Mouse (Mus musculus) cerebellum, adult 11 months (tissue): ENCODE measurements around the gene Sema4b.

ENCODE experiments used
- DNase-seq: peaks from one replicate; pipeline ENCODE4 v3.0.0; 2022

Gene Sema4b

DNA sequence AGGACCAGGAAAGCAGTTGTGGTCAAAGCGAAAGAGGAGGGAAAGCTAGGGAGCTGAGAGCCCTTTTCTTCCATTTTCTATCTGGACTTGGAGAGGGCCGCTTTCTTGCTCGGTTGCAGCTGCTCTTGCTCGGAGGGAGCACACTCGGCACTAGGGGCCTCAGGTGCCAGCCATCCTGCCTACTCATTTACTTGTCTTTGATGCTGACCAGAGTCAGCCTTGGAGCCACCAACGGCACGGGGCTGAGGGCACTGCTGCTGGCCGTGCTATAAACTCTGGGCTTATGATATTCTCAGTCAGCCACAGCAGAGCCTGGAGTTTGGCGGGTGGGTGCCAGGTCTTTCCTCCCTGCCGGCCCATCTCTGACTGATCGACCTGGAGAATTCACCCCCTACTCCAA lies 12.2 kb downstream of the Sema4b start:
- DNase-seq: no peak

DNA sequence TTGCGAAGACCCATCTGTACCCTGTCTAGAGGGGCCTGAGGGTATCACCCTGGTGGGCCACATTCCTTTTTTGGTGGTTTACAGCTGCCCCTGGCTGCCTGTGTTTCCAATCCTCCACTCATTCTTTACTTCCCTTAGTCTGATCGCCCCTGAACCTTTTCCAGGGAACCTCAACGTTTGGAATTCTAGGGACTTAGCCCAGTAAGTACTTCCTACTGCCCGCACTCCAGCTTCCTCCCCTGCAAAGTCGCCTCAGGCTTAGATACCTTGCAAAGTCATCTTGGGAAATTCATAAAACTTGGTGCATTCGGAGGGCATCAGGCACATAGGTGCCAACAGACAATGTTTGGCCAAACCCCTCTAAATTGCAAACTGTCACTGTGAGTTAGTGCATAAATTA lies 12.6 kb downstream of the Sema4b start:
- no peak for DNase-seq

DNA sequence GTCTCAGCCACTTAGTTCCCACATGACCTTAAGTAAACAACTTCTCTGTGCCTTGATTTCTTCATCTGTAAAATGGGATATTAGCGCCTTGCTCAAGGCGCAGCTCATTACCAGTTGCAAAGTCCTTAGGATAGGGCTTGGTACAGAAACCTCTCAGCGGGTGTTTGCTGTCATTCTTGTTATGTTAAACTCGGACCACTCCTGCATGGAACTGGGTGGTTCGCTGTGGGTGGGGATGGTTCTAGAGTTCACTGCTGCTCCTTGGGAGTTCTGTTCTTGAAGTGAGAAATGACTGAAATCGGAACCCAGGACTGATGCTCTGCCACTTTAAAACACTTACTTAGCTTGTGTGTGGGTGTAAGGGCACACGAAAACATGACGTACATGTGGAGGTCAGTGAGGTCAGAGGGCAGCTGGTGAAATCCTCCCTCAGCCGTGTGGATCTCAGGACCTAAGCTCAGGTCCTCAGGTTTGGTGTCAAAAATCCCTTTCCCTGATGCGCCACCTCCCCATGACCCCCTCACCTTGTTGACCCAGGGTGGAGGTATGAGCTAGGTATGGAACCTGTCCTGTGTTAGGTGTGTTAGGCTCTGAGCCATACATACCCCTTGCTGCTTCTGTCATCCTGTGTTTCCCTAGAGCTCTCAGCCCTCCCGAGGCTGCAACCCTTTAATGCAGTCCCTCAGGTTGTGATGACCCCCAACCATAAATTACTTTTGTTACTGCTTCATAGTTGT lies 13.4 kb downstream of the Sema4b start:
- no peak for DNase-seq

DNA sequence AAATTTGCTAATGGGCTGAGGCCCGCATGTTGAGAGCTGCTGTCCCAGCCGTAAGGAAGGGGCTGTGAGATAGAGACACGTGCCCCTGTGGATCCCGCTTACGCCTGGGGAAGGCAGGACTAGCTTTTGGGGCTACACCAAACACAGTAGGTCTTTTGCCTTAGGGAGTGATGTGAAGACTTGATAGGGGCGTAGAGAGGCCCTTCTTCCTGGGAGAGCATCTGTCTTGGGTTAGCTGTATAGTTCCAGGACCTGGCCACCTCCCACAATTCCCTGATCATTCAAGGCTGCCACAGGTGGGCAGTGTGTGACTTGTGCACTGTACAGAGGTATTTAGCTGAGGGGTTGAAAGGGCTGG lies 13.9 kb downstream of the Sema4b start:
- no peak for DNase-seq

DNA sequence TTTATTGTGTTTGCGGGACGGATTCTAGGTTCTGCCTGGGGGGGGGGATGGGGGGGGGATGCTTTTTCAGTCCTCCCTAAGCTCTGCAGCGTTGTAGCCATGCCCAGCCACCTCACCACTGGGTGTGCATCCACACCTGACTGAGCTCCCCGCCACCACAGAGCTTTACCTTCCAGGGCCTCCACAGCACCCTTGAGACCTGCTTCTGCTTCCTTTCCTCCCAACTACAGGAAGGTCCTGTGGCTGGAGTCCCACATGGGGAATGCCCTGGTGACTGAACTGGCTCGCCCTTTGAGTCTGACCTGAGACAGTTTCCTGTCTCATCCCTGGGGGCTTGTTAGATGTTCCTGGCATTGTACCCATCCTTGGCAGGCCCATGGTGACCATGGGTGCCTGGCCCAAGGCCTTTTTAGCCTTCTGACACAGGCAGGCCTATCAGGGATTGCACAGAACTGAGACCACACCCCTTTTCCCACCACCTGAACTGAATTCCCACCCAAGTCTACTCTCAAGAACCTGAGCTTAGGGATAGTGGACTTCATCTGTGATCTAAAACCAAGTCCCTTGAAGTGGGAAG lies 14.4 kb downstream of the Sema4b start:
- DNase-seq: no peak

DNA sequence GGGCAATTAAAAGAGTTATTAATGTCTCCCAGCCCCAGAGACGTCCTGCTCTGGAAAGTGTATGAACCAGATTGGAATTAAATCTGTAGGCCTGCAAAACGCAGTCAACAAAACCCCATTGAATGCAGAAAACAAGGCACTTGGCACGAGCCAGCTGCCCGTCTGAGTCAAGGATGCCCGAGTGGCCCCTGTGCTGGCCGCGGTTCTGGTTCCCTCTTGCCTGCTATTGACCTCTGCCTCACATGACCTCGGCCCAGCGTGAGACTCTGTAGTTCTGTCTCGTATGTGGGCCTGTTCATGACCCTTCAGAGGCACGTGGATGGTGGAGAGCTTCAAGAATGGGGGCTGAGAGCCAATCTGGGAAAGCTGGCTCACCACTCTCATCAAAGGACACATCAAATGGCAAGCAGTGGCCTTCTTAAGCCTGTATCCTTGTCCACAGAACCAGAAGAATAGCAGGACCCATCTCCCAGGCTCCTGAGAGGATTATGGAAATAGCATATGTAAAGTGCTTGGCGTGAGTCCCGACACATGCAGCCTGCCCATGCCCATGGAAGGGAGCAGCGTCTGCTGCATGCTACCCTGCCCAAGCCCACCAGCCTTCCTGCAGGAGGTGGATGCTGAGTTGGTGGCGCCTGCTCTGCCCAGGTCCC lies 15.4 kb downstream of the Sema4b start:
- no peak for DNase-seq

DNA sequence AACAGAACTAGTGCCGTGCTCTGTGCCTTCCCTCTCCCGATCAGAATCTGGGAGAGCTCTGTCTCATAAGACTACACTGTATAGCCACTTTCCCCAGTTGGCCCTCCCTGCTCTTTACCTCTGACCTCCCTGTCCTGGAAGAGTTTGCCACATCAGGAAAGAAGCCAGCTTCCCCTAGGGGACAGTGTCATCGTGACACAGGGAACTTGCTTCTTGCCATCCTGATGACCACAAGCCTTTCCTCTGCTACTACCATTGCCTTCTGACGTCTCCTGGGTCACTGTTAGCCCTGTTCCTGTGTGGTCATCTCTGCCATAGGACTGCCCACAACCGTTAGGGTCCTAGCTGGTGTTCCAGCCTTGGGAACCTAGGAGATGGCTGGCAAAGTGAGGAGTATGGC lies 16.3 kb downstream of the Sema4b start:
- DNase-seq: no peak

DNA sequence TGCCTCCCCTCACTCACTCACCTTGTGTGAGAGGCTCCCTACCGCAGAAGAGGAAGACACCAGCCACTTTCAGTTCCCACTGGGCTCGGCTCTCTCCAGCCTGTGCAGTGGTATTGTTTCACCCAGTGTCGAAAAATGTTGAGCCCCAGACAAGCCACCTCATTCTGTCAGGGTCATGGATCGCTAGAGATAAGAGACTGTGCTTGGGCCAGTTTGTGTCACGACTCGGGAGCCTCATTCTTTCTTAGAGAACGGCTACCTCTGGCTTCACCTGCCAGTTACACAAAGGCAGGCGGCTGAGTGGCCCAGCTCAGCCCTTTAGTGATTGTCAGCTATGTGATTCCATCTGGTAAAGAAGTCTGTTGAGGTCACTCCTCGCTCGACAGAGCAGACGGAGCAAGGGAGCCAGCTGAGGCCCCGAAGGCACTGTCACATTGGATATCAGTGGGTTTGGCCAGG lies 17.0 kb downstream of the Sema4b start:
- no peak for DNase-seq

DNA sequence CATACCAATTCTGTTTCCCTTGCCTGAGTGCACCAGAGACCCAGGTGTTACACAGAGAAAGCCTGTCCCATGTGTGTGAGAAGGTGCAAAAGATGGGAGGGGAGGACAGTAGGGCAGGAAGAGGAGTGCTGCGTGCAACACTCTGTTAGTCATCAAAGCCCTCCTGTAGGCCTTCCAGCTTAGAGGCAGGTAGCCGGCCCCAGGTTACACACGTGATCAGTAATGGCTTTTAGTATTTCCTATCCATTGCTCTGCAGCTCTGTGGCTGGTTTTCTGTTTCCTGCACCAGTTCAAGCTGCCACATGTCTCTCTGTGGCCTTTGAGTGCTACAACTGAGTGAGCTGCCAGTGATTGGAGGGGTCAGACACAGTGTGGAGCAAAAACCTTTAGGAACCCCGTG lies 17.7 kb downstream of the Sema4b start:
- no peak for DNase-seq

DNA sequence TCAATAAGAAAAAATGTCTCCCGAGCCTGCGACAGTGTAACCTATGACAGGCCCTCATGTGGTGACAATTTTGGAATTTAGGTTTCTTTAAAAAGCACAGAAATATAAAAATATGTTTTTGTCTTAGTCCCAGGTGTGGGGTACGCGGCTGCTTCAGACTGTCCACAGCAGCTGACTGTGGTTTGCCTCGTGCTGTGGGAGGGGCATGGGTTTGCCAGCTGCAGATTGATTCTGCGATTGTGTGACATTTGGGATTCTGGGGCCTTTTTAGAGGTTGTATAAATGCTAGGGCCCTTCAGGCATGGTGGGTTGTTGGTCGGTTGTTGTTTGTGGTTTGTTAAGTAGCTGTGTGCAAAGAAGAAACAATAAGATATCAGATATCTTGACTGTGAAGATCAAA lies 18.3 kb downstream of the Sema4b start:
- no peak for DNase-seq

DNA sequence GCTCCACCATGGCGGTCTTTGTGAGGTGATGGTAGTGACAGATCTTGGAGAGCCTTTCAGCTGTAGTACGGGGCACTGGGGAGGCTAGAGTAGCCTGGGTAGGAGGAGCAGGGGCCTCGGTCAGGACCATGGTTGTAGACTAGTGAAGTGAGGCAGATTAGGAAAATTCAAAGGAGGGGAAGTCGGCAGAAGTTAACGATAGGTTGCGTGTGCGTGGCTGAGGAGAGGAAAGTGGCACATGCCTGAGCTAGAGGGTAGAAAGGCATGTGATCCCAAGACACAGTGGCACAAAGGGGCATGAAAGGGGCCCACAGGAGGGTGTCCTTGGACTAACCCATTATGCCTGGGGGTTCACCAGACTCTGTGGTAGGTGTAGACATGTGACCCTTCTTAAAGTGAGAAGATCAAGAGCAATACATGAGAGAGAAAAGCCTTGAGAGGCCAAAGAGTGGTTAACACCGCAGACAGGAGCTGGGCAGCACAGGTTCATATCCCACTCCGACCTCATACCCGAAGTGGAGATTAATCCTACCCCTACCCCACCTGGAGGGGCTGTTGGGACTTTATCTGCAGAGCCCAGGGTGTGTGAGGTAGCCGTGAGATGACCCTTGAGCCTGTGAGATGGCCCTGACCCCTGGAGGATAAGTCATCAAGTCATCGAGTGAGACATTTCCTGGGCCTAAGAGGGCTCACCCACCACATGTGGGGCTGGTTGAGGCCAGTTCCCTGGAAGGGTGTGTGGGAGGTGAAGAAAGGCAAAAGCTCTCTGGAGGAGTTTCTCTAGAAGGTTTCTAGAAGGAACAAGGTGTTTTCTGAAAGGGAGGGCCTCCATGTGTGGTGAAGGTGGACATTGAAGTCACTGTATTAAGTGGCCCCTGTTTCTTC lies 19.3 kb downstream of the Sema4b start:
- DNase-seq: no peak

DNA sequence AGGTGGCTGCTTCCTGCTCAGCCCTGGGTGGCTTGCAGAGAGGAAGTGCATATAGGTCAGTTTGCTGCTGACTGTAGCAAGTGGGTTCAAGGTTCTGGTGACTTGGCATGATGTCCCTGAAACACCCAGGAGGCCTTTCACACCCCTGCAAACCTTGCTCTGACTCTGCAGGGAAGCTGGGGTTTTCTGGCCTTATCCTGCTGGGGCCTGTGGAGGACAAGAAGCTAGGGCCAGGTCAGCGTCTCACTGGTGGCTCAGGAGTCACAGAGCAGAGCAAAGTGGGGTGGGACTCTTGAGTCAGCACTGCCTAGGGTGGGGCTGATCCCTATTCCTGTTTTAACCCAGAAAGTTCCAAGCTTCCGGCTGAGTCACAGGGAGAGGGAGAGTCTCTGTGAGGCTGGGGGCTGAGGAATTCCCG lies 20.7 kb downstream of the Sema4b start:
- DNase-seq: no peak

DNA sequence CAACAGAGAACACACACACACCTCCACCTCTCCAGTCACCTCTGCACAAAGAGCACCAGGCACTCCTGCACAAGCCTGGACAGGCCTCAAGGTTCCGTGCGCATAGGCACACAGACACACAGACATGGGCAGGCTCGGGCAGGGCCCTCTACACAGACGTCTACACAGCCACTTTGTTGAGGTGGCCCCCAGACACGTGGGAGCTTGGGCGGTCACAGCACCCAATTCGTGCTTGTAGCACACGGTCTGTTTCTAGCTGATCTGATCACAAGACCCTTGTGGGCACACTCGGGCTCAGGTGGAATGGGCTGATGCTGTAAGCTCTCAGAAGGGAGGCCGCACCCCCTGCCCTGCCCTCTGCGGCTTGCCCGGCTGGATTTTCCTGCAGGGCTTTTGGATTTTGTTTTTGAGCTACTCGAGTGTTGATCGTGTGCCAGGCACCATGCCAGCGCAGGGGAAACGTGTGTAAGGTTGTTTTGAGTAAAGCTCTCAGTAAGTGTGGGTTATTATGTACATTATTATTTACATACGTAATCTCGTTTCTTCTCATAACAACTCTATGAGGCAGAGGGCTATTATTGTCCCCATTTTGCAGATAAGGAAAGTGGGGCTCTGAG lies 21.5 kb downstream of the Sema4b start:
- no peak for DNase-seq

DNA sequence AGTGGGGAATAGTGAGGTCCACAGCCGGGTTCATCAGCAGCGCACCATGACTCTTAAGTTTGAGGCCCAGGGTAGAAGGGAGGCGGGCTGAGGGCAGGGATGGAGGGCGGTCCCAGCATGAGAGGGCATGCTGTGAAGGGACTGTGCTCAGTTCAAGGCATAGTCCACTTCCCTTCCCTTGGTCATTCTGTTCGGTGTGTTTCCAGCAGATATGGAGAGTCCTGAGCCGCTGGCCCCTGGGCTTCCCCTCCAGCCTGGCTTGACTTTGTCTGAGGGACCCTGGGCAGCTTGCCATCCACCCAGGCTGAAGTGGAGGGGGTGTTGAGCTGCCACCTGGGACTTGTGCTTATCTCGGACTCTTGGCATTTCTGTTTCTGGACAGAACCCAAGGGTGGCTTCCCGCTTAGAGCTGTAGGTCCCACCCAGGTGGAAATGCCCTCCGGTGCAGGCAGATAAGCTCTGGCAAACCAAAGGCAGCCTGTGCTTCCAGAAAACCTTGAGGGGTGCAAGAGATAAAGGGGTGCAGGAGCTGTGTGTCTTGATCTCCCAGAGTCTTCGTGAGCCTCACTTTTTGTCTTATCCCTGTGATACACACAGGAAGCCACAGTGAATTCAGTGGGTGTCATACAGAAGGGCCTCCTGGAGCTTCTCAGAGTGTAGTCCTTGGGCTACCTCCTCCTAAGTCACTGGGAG lies 22.2 kb downstream of the Sema4b start:
- no peak for DNase-seq

DNA sequence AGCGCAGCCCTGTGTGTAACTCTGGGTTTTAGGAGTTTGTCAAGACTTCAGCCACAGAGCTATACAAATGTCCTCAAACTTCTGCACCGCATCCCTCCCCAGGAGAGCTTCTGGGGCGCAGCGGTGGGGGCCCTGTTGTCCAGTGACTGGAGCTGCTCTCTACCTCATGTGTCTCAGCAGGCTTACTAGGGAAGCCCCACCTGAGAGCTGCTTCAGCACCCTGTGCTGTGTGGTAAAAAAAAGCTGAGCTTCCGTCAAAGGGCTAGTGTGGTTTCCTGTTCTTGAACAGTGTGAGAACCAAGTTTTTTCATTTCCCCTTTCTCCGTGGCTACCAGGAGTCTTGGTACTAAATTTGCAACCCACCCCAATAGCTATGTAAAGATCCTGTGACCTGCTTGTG lies 23.0 kb downstream of the Sema4b start:
- no peak for DNase-seq

DNA sequence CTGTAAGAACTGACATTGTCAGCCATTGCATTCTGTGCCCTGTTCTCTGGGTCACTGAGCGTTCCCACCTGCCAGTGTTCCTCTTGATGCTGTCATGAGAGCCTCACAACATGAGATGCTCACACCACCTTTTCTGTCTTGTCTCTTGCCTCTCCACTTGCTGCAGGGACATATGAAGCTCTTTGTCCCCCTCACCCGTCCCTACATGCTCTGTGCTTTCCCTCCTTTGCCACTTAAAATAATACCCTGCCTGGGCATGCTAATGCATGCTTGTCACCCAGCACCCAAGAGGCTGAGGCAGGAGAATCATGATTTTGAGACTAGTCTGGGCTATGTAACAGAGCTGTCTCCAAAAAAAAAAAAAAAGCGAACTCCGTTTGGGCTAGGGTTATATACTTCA lies 24.3 kb downstream of the Sema4b start:
- no peak for DNase-seq

DNA sequence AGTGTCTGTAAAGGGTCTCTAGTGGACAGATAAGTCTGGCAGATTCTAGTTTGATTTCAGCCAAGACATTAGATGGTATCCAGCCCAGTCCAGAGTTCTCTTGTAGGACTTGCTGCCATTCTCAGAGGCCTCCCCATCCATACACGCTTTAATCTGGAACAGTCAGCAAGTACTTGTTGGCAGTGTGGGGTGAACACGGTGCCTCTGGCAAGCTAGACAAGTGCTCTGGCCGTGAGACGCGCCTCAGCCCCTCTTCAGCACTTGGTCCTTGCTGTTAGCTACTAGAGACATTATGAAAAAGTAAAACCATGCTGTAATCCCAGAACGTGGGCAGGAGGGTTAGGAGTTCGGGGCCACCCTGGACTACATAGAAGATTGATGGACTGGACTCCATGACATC lies 27.0 kb downstream of the Sema4b start:
- no peak for DNase-seq

DNA sequence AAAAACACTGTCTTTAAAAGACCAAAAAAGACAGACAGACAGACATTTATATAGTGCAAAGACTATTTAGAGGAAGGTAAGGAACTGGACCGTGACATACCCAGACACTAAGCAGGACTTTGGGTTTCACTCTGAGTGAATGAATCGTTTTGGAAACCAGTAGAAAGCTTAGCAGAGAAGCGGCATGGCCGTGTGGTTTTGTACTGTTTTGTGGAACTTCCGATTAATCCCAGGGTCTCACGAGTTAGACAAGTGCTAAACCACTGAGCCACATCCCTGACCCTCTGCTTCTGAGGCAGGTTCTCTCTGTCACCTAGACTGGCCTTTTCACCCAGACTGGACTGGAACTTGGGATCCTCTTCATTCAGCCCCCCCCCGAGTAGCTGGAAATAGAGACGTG lies 27.8 kb downstream of the Sema4b start:
- no peak for DNase-seq

DNA sequence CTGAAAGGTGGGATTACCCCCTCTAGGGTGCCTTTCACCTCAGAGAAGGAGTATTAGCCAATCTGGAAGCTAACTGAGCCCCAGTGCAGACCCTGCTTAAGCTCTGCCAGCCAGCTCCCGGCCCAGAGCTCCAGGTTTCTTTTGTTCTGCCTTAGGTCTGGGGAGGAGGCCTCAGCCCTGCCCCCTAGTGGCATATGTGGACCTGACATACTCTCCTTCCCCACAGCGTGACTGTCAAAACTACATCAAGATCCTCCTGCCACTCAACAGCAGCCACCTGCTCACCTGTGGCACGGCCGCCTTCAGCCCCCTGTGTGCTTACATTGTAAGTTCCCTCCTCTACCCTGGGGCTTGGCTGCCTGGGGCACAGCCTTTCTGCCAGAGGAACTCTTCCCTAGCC lies 28.8 kb downstream of the Sema4b start:
- DNase-seq: peak; percentile 72

DNA sequence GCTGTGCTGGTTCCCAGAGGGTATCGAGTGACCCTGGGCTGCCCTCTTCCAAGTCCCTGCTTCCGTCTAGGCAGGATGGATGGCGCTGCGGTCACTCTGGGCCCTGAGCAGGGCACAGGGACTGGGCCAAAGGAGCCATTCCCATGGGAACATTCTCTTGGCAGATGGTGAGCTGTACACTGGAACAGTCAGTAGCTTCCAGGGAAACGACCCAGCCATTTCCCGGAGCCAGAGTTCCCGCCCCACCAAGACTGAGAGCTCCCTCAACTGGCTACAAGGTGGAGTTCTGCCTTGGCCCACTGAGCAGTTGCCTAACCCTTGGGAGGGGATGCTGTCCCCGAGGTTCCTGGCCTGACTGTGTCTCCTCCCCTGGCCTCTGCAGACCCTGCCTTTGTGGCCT lies 29.9 kb downstream of the Sema4b start:
- no peak for DNase-seq

DNA sequence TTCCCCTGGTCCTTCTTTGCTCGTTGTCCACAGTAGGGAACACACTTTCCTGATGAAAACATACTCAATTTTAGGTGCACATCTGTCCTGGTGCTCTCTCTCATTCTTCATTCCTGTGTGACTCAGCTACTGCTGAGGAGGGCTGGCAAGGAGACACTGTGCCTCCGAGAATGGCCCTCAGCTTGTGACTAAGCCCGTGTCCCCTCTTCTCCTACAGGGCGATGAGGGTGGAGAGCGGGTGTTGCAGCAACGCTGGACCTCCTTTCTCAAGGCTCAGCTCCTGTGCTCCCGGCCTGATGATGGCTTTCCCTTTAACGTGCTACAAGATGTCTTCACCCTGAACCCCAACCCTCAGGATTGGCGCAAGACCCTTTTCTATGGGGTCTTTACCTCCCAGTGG lies 32.0 kb downstream of the Sema4b start:
- no peak for DNase-seq

DNA sequence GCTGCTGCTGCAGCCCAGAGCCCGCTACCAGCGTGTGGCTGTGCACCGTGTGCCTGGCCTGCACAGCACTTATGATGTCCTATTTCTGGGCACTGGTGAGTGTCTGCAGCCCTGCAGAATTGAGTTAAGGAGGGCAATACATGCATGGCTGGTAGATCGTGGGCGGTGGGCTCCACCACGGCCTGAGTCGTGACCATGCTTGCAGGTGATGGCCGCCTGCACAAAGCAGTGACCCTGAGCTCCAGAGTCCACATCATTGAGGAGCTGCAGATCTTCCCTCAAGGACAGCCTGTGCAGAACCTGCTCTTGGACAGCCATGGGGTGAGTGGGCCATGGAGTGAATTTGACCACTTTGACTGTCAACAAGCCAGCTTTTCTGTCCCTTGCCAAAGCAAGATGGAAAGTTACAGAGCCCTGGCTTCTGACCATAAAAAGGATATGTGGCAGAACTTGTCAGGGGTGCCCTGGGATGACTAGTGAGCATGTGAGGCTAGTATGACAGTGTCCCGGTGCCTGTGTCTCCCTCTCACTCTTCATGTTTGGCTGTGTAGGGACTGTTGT lies 33.7 kb downstream of the Sema4b start:
- no peak for DNase-seq
